Mouse (Mus musculus): ENCODE results near the gene Dusp19.

Gene Dusp19

GRCm38 (mm10) chr2:80638364-80639241 is 21.8 kb downstream of the Dusp19 start:
- DNase-seq (ENCODE audit: low spot score in 2 of 2) = peak; percentile 82 to 88

- no peak for DNase-seq (ENCODE audit: low spot score in 2 of 2)
These were observed 22.6 kb downstream of the Dusp19 start for GRCm38 (mm10) chr2:80639398-80639797.

- DNase-seq (ENCODE audit: low spot score in 2 of 2) = no peak
These were observed 23.0 kb downstream of the Dusp19 start for GRCm38 (mm10) chr2:80639864-80640263.

- no peak for DNase-seq (ENCODE audit: low spot score in 2 of 2)
These were observed 44.6 kb downstream of the Dusp19 start for GRCm38 (mm10) chr2:80661414-80661813.

GRCm38 (mm10) chr2:80662682-80663081 is 45.8 kb downstream of the Dusp19 start:
- DNase-seq (ENCODE audit: low spot score in 2 of 2) = no peak

- no peak for DNase-seq (ENCODE audit: low spot score in 2 of 2)
These were observed 50.6 kb downstream of the Dusp19 start for GRCm38 (mm10) chr2:80667396-80667964.

- peak in 1 of 2 experiments; percentile 16 for DNase-seq (ENCODE audit: low spot score in 2 of 2)
These were observed 53.2 kb downstream of the Dusp19 start for GRCm38 (mm10) chr2:80669868-80670666.

- no peak for DNase-seq (ENCODE audit: low spot score in 2 of 2)
These were observed 62.0 kb downstream of the Dusp19 start for GRCm38 (mm10) chr2:80678803-80679202.
